Mouse (Mus musculus) CH12.LX (cell line): Measurements from ENCODE around the gene Tead2. TPM values are rescaled to one million over a fixed set of nuclear protein-coding genes. Genes with fewer than 3 reads are reported as not detected.

Experiments
- DNase-seq: peaks from one replicate; pipeline ENCODE4 v3.0.0-alpha.2; 2013; ENCODE audit errors: extremely low read depth
- H3K27ac ChIP-seq: 2 replicates; pipeline ENCODE4 v1.5.1; 2012; ENCODE audit warnings: low read depth, mild to moderate bottlenecking, control low read depth, moderate library complexity; ENCODE audit not compliant: insufficient read depth
- H3K27me3 ChIP-seq: replicated peaks from 2 replicates; pipeline ENCODE3; 2012; ENCODE audit warnings: inconsistent platforms
- H3K36me3 ChIP-seq, 2 experiments: replicated peaks in 1 of 2; 2 replicates each; pipeline versions ENCODE3 to v1.6.1; 2012; ENCODE audit warnings: inconsistent platforms in 1 of 2, low read length in 1 of 2, mild to moderate bottlenecking in 1 of 2, mixed read lengths in 1 of 2, moderate library complexity in 1 of 2; ENCODE audit not compliant: control insufficient read depth in 1 of 2, insufficient read depth in 1 of 2
- H3K4me1 ChIP-seq, 2 experiments: 2 replicates each; pipeline ENCODE4 v1.6.1; 2012; ENCODE audit warnings: inconsistent platforms in 1 of 2, moderate library complexity in 1 of 2; ENCODE audit not compliant: insufficient read depth in 2 of 2, control insufficient read depth in 1 of 2
- H3K4me2 ChIP-seq: 2 replicates; pipeline ENCODE4 v1.6.1; 2012; ENCODE audit warnings: low read depth, mild to moderate bottlenecking, control low read depth; ENCODE audit not compliant: poor library complexity, insufficient read depth, severe bottlenecking
- H3K4me3 ChIP-seq, 3 experiments: fragments of 150-350 bp in 1 of 3; sonication (generic) in 1 of 3; replicated peaks in 1 of 3; 2 replicates each; pipeline versions ENCODE3 to v1.5.1; 2011 to 2012; ENCODE audit warnings: low read depth in 2 of 3, low read length in 2 of 3, mild to moderate bottlenecking in 2 of 3, moderate library complexity in 2 of 3, control low read depth in 1 of 3, improper control_type of control experiment in 1 of 3, inconsistent platforms in 1 of 3, mixed read lengths in 1 of 3; ENCODE audit not compliant: poor library complexity in 1 of 3
- H3K79me2 ChIP-seq: replicated peaks from 2 replicates; pipeline ENCODE4 v1.6.1; 2012; ENCODE audit warnings: mild to moderate bottlenecking, moderate library complexity; ENCODE audit not compliant: control insufficient read depth, poor library complexity, insufficient read depth, severe bottlenecking; ENCODE audit errors: extremely low read depth
- H3K9ac ChIP-seq: 2 replicates; pipeline ENCODE4 v1.6.1; 2012; ENCODE audit warnings: low read depth, mild to moderate bottlenecking, control low read depth, moderate library complexity; ENCODE audit not compliant: insufficient read depth
- H3K9me3 ChIP-seq: replicated peaks from 2 replicates; pipeline ENCODE3; 2012; ENCODE audit warnings: low read length, inconsistent platforms, mixed read lengths
- BHLHE40 ChIP-seq: IDR thresholded peaks from 2 replicates; pipeline ENCODE4 v1.6.1; 2011; ENCODE audit warnings: mild to moderate bottlenecking, low read depth, low read length, improper control_type of control experiment
- CHD2 ChIP-seq: IDR thresholded peaks from 2 replicates; pipeline ENCODE4 v1.6.1; 2011; ENCODE audit warnings: low read length, improper control_type of control experiment
- CTCF ChIP-seq, 2 experiments: IDR thresholded peaks in 1 of 2; conservative IDR thresholded peaks in 1 of 2; 2 replicates each; pipeline ENCODE4 v1.5.1; 2011 to 2012; ENCODE audit warnings: low read depth in 2 of 2, low read length in 2 of 2, improper control_type of control experiment in 1 of 2, inconsistent platforms in 1 of 2, mild to moderate bottlenecking in 1 of 2, moderate library complexity in 1 of 2
- E2F4 ChIP-seq: IDR thresholded peaks from 2 replicates; pipeline ENCODE4 v1.6.1; 2011; ENCODE audit warnings: low read depth, low read length, improper control_type of control experiment; ENCODE audit not compliant: insufficient replicate concordance
- ELF1 ChIP-seq: IDR thresholded peaks from 2 replicates; pipeline ENCODE4 v1.6.1; 2014; ENCODE audit warnings: low read depth, mild to moderate bottlenecking, inconsistent platforms, low read length, improper control_type of control experiment
- EP300 ChIP-seq: IDR thresholded peaks from 2 replicates; pipeline ENCODE4 v1.6.1; 2011; ENCODE audit warnings: low read length, improper control_type of control experiment
- ETS1 ChIP-seq: conservative IDR thresholded peaks from 2 replicates; pipeline ENCODE4 v1.6.1; 2012; ENCODE audit warnings: low read depth, mild to moderate bottlenecking, inconsistent platforms, low read length, improper control_type of control experiment, moderate library complexity
- GABPA ChIP-seq: IDR thresholded peaks from 2 replicates; pipeline ENCODE4 v1.6.1; 2012; ENCODE audit warnings: low read depth, low read length, improper control_type of control experiment, inconsistent platforms; ENCODE audit not compliant: insufficient replicate concordance
- HCFC1 ChIP-seq: IDR thresholded peaks from 2 replicates; pipeline ENCODE4 v1.6.1; 2012; ENCODE audit warnings: low read depth, mild to moderate bottlenecking, inconsistent platforms, low read length, improper control_type of control experiment
- IRF4 ChIP-seq: IDR thresholded peaks from 2 replicates; pipeline ENCODE4 v1.6.1; 2014; ENCODE audit warnings: low read depth, mild to moderate bottlenecking, inconsistent platforms, low read length, improper control_type of control experiment
- JUN ChIP-seq: IDR thresholded peaks from 2 replicates; pipeline ENCODE4 v1.6.1; 2011; ENCODE audit warnings: low read depth, mild to moderate bottlenecking, low read length, improper control_type of control experiment, moderate library complexity; ENCODE audit not compliant: insufficient read depth
- JUND ChIP-seq: conservative IDR thresholded peaks from 2 replicates; pipeline ENCODE4 v1.6.1; 2011; ENCODE audit warnings: low read depth, low read length, improper control_type of control experiment
- KAT2A ChIP-seq: IDR thresholded peaks from 2 replicates; pipeline ENCODE4 v1.6.1; 2012; ENCODE audit warnings: low read length, improper control_type of control experiment, inconsistent platforms; ENCODE audit not compliant: insufficient replicate concordance
- MAFK ChIP-seq: IDR thresholded peaks from 2 replicates; pipeline ENCODE4 v1.6.1; 2011; ENCODE audit warnings: low read length, improper control_type of control experiment; ENCODE audit not compliant: insufficient replicate concordance
- MAZ ChIP-seq: IDR thresholded peaks from 2 replicates; pipeline ENCODE4 v1.6.1; 2012; ENCODE audit warnings: low read depth, mild to moderate bottlenecking, inconsistent platforms, low read length, improper control_type of control experiment, moderate library complexity
- MEF2A ChIP-seq: IDR thresholded peaks from 2 replicates; pipeline ENCODE4 v1.6.1; 2014; ENCODE audit warnings: low read depth, mild to moderate bottlenecking, inconsistent platforms, low read length, improper control_type of control experiment, borderline replicate concordance
- MXI1 ChIP-seq: IDR thresholded peaks from 2 replicates; pipeline ENCODE4 v1.6.1; 2011; ENCODE audit warnings: mild to moderate bottlenecking, low read depth, low read length, improper control_type of control experiment
- MYC ChIP-seq: IDR thresholded peaks from 2 replicates; pipeline ENCODE4 v1.6.1; 2011; ENCODE audit warnings: low read depth, mild to moderate bottlenecking, improper control_type of control experiment, low read length
- NRF1 ChIP-seq: IDR thresholded peaks from 2 replicates; pipeline ENCODE4 v1.6.1; 2014; ENCODE audit warnings: low read depth, mild to moderate bottlenecking, inconsistent platforms, low read length, improper control_type of control experiment, moderate library complexity
- PAX5 ChIP-seq: IDR thresholded peaks from 2 replicates; pipeline ENCODE4 v1.6.1; 2012; ENCODE audit warnings: low read length, inconsistent platforms, mixed read lengths
- POLR2A ChIP-seq: IDR thresholded peaks from 2 replicates; pipeline ENCODE4 v1.6.1; 2011; ENCODE audit warnings: low read depth, mild to moderate bottlenecking, improper control_type of control experiment, low read length
- POLR2AphosphoS2 ChIP-seq: IDR thresholded peaks from 2 replicates; pipeline ENCODE4 v1.6.1; 2011; ENCODE audit warnings: low read depth, low read length, improper control_type of control experiment
- RAD21 ChIP-seq: IDR thresholded peaks from 2 replicates; pipeline ENCODE4 v1.6.1; 2011; ENCODE audit warnings: low read depth, mild to moderate bottlenecking, low read length, improper control_type of control experiment, moderate library complexity
- RCOR1 ChIP-seq: conservative IDR thresholded peaks from 2 replicates; pipeline ENCODE4 v1.6.1; 2012; ENCODE audit warnings: low read depth, mild to moderate bottlenecking, inconsistent platforms, low read length, improper control_type of control experiment
- TBP ChIP-seq: conservative IDR thresholded peaks from 2 replicates; pipeline ENCODE4 v1.6.1; 2011; ENCODE audit warnings: low read depth, low read length, improper control_type of control experiment
- UBTF ChIP-seq: IDR thresholded peaks from 2 replicates; pipeline ENCODE4 v1.6.1; 2012; ENCODE audit warnings: low read depth, mild to moderate bottlenecking, inconsistent platforms, low read length, improper control_type of control experiment, moderate library complexity
- USF1 ChIP-seq: IDR thresholded peaks from 2 replicates; pipeline ENCODE4 v1.6.1; 2014; ENCODE audit warnings: low read depth, mild to moderate bottlenecking, inconsistent platforms, low read length, improper control_type of control experiment
- USF2 ChIP-seq: conservative IDR thresholded peaks from 2 replicates; pipeline ENCODE4 v1.6.1; 2011; ENCODE audit warnings: low read depth, low read length, improper control_type of control experiment
- ZKSCAN1 ChIP-seq: IDR thresholded peaks from 2 replicates; pipeline ENCODE4 v1.6.1; 2012; ENCODE audit warnings: low read depth, inconsistent platforms, low read length, improper control_type of control experiment, borderline replicate concordance
- ZMIZ1 ChIP-seq: IDR thresholded peaks from 2 replicates; pipeline ENCODE4 v1.6.1; 2012; ENCODE audit warnings: low read depth, mild to moderate bottlenecking, inconsistent platforms, low read length, improper control_type of control experiment
- dilution Hi-C: fragments of 300-500 bp; cut with MboI; formaldehyde crosslinking; loops from 2 replicates; pipeline ENCODE4 v1.14.3; 2020; ENCODE audit warnings: low sequenced_read_pairs; ENCODE audit not compliant: extremely low pct_unique_long_range_greater_than_20kb, extremely low pct_ligation_motif_present
- in situ Hi-C: fragments of 300-500 bp; cut with MboI; formaldehyde crosslinking; loops from 3 replicates; pipeline ENCODE4 v1.14.3; 2019; ENCODE audit warnings: low sequenced_read_pairs, low pct_ligation_motif_present, low pct_unique_long_range_greater_than_20kb, mixed read lengths
- polyA plus RNA-seq: library from polyadenylated mRNA; unstranded; fragments of >175 nt; gene quantifications from 2 replicates; pipeline ENCODE4 v1.2.1, GENCODE M21; 2012; ENCODE audit warnings: low read depth; ENCODE audit not compliant: insufficient read length
- total RNA-seq, 2 experiments: library from RNA; depleted of rRNA; stranded (reverse); fragments of 300-350 nt in 1 of 2; fragments of >200 nt in 1 of 2; gene quantifications; 2 replicates each; pipeline ENCODE4 v1.2.3; 2012 to 2014

The Tead2 gene
- total and polyA plus RNA-seq, 3 experiments, result 0.31 to 2.5 (median 0.38) TPM

- Histone ChIP-seq H3K27ac (no peak overlapping the region), H3K9ac (no peak overlapping the region)
- DNase-seq, result no peak
- no peak for TF ChIP-seq ZKSCAN1
- no peak for TF ChIP-seq POLR2A
- no peak for TF ChIP-seq JUN
- no peak for TF ChIP-seq BHLHE40
- no peak for TF ChIP-seq MYC
- TF ChIP-seq ELF1, result no peak
- TF ChIP-seq EP300, result no peak
- no peak for TF ChIP-seq RAD21
- TF ChIP-seq PAX5, result no peak
- TF ChIP-seq IRF4, result no peak
- no peak for TF ChIP-seq MAZ
- TF ChIP-seq CTCF (conservative IDR thresholded peaks at IDR 0.05 in 1 of 2, IDR thresholded peaks at IDR 0.05 in 1 of 2; ENCODE audit: low read depth in 2 of 2, low read length in 2 of 2), result no peak
- TF ChIP-seq UBTF, result no peak
- TF ChIP-seq POLR2AphosphoS2, result no peak
- no peak for TF ChIP-seq ETS1
- TF ChIP-seq KAT2A, result no peak
- TF ChIP-seq NRF1, result no peak
- no peak for TF ChIP-seq GABPA
- TF ChIP-seq MEF2A, result no peak
- TF ChIP-seq, all 38 proteins: peak for 0
- Histone ChIP-seq H3K4me2 (no peak overlapping the region), H3K4me1 (peaks cover 0 to 18% of the 10 kb centered on the region in 2 experiments; a peak in 2 of 4 replicates), H3K36me3 (no peaks in the 10 kb centered on the region), H3K4me3 (no peak overlapping the region), H3K79me2 (no peaks in the 10 kb centered on the region), H3K27me3 (peaks cover 65% of the 10 kb centered on the region), H3K9me3 (no peaks in the 10 kb centered on the region)
- dilution Hi-C loops, result no loop called here
- in situ Hi-C loops, result no loop called here
Measured at GRCm38 (mm10) chr7:45196994-45197393, 18.6 kb upstream of the Tead2 start.

GRCm38 (mm10) chr7:45198435-45198834, 17.1 kb upstream of the Tead2 start:
- in situ Hi-C loops (no loop called here), dilution Hi-C loops (no loop called here)
- Histone ChIP-seq H3K9ac (no peak overlapping the region), H3K79me2 (no peaks in the 10 kb centered on the region), H3K4me1 (peaks cover 0 to 17% of the 10 kb centered on the region in 2 experiments; a peak in 2 of 4 replicates), H3K27me3 (peaks cover 65% of the 10 kb centered on the region), H3K9me3 (no peaks in the 10 kb centered on the region), H3K27ac (no peak overlapping the region), H3K36me3 (no peaks in the 10 kb centered on the region), H3K4me3 (no peak overlapping the region), H3K4me2 (no peak overlapping the region)
- DNase-seq, result peak; percentile 72
- TF ChIP-seq BHLHE40 (no peak), POLR2AphosphoS2 (no peak), CHD2 (no peak), RAD21 (peak; percentile 96), POLR2A (no peak), RCOR1 (no peak), ELF1 (peak; percentile 34; the same call in 1 of the 2 replicates), JUND (no peak), E2F4 (no peak), KAT2A (no peak), HCFC1 (no peak), USF2 (no peak), MXI1 (no peak), ETS1 (no peak), IRF4 (no peak), CTCF (conservative IDR thresholded peaks at IDR 0.05 in 1 of 2, IDR thresholded peaks at IDR 0.05 in 1 of 2; ENCODE audit: low read depth in 2 of 2, low read length in 2 of 2) (peak; percentile 21 to 97; a peak in 2 of 4 replicates), ZKSCAN1 (no peak), MAZ (no peak), ZMIZ1 (no peak), TBP (no peak), MYC (no peak), EP300 (no peak), USF1 (no peak), UBTF (peak; percentile 52; the same call in 1 of the 2 replicates), MAFK (no peak), NRF1 (0 out of 2 replicates have a peak, but pooled peaks have one; percentile 11)
